Mouse (Mus musculus): ENCODE results near the gene Zfp771.

Zfp771 gene

DNA sequence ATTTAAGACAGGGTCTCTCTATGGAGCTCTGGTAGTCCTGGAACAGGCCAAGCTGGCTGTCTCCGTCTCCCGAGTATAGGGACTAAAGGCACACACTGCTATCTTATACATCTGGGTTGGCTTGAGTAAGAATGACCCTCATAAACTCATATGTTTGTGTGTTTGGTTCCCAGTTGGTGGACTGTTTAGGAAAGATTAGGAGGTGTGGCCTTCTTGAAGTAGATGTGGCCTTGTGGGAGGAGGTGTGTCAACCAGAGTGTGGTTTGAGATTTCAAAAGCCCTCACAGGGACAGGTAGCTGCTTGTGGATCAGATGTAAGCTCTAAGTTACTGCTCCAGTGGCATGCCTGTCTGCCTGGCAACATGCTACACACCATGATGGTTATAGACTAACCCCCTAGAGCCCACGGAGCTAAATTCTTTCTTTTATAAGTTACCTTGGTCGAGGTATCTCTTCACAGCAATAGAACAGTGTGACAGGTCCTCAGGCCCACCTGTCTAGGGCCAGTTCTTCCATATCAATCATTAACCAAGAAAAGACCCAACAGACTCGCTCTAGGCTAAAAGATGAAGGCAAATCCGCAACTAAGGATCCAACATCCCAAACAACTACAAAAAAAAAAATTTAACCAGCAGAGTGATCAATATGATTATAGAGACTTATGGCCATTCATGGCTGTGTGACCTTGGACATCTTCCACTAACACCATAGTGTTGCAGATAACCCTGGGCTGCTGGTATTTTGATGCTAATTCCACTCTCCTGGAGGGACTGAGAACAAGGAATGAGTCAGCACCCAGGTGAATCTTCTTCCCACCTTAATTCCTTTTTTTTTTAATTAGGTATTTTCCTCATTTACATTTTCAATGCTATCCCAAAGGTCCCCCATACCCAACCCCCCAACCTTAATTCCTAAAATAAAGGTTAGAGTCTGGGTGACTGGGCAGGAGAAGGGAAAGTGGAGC lies 20.3 kb upstream of the Zfp771 start:
- TF ChIP-seq POU5F1 (IDR thresholded peaks at IDR 0.05; ENCODE audit: borderline replicate concordance, low read length): no peak
- peak; percentile 3; the same call in 1 of the 2 replicates for TF ChIP-seq NANOG (IDR thresholded peaks at IDR 0.05; ENCODE audit: borderline replicate concordance, low read length)
- Histone ChIP-seq H3K4me1 (replicated peaks; ENCODE audit: low read depth, low read length) (peaks cover 94% of the 10 kb centered on the region), H3K9me3 (ENCODE audit: low read length) (0 out of 2 replicates have a peak, but pooled peaks cover 8% of the 10 kb centered on the region), H3K27me3 (ENCODE audit: insufficient read depth, low read length) (no peaks in the 10 kb centered on the region), H3K36me3 (ENCODE audit: insufficient read depth, low read length) (peaks cover 17% of the 10 kb centered on the region; the same call in 1 of the 2 replicates), H3K4me3 (replicated peaks; ENCODE audit: low read length) (peak overlapping the region; percentile 43)

DNA sequence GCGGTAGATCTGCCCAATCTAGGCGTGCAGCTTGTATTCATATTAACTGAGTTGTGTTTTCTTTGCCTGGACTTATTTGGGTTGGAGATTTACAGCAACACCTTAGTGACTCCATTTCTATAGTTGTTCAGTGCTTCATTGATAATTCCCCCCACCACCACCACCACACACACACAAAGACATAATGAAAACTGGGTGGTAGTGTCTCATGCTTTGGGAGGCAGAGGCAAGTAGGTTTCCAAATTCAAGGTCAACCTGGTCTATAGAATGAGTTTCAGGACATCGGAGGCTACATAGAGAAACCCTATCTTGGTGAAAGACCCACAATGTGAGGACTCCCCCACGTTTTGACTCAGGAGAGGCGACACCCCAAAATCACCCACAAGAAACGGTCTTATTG lies 19.5 kb upstream of the Zfp771 start:
- H3K4me3 ChIP-seq (replicated peaks; ENCODE audit: low read length): peak overlapping the region; percentile 28
- H3K4me1 ChIP-seq (replicated peaks; ENCODE audit: low read depth, low read length): peaks cover 94% of the 10 kb centered on the region
- peaks cover 23% of the 10 kb centered on the region for H3K36me3 ChIP-seq (ENCODE audit: insufficient read depth, low read length)
- no peak for TF ChIP-seq CTCF (conservative IDR thresholded peaks at IDR 0.05; ENCODE audit: low read length)
- no peak for TF ChIP-seq POU5F1 (IDR thresholded peaks at IDR 0.05; ENCODE audit: borderline replicate concordance, low read length)
- TF ChIP-seq NANOG (IDR thresholded peaks at IDR 0.05; ENCODE audit: borderline replicate concordance, low read length): no peak
- 0 out of 2 replicates have a peak, but pooled peaks cover 8% of the 10 kb centered on the region for H3K9me3 ChIP-seq (ENCODE audit: low read length)
- no peaks in the 10 kb centered on the region for H3K27me3 ChIP-seq (ENCODE audit: insufficient read depth, low read length)

DNA sequence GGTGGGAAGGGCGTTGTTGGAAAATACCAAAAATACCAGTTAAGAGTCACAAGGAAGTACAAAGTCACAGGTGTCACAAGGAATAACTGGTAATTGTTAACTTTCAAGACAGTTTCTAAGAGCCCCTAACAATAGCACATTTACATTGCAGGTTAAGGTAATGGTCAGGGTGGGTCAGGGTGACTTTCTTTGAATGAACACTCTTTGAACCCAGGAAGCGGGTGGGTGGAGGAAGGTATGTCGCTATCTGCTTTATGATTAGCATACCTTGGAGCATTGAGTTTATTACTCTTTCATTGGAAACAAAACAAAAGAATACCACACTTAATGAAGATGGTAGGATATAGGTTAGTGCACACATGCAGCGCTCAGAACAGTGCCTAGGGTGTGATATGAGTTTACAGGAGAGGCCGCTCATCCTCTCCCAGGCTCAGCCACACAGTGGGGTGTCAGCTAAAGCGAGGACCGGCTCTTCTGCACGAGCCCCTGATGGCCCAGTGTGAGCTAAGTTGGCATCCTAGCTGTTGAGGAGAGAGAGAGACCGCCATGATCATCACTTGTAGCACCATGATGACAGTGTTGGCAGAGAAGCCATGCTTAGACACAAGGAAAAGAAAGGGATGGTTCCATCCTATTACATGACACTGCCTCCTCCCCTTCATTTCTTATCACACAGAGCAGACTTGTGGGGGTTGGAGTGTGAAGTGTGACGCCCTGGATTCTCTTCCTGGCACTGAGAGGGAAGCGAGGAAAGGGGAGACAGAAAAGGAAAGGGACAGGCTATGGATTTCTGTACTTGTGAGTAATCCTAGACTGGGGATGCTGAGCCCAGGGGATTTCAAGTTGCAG lies 18.7 kb upstream of the Zfp771 start:
- peaks cover 31% of the 10 kb centered on the region for H3K36me3 ChIP-seq (ENCODE audit: insufficient read depth, low read length)
- H3K4me3 ChIP-seq (replicated peaks; ENCODE audit: low read length): peak overlapping the region; percentile 45
- TF ChIP-seq NANOG (IDR thresholded peaks at IDR 0.05; ENCODE audit: borderline replicate concordance, low read length): peak; percentile 82
- no peak for TF ChIP-seq CTCF (conservative IDR thresholded peaks at IDR 0.05; ENCODE audit: low read length)
- TF ChIP-seq POU5F1 (IDR thresholded peaks at IDR 0.05; ENCODE audit: borderline replicate concordance, low read length): no peak
- H3K27me3 ChIP-seq (ENCODE audit: insufficient read depth, low read length): no peaks in the 10 kb centered on the region
- H3K9me3 ChIP-seq (ENCODE audit: low read length): 0 out of 2 replicates have a peak, but pooled peaks cover 8% of the 10 kb centered on the region
- peaks cover 94% of the 10 kb centered on the region for H3K4me1 ChIP-seq (replicated peaks; ENCODE audit: low read depth, low read length)

DNA sequence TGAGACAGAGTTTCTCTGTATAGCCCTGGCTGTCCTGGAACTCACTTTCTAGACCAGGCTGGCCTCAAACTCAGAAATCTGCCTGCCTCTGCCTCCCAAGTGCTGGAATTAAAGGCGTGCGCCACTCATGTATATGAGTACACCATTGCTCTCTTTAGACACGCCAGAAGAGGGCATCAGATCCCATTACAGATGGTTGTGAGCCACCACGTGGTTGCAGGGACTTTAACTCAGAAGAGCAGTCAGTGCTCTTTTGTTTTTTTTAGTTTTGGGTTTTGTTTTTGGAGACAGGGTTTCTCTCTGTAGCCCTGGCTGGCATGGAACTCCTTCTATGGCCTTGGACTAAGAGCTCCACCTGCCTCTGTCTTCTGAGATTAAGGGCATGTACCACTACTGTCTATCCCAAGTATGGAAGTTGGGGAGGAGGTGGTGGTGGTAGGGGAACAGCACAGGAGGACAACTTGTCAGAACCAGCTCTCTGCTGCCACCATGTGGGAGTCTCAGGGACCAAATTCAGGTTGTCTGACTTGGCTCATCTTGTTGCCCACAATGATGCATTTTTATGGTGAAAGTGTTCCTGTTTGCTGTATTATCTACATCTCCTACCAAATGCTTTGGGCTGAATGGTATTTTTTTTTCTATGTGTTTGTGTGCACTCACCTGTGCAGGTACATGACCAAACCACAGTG lies 15.3 kb upstream of the Zfp771 start:
- Histone ChIP-seq H3K4me3 (replicated peaks; ENCODE audit: low read length) (0 out of 2 replicates have a peak overlapping the region, but pooled peaks have one; percentile 95), H3K36me3 (ENCODE audit: insufficient read depth, low read length) (peaks cover 33% of the 10 kb centered on the region), H3K4me1 (replicated peaks; ENCODE audit: low read depth, low read length) (peaks cover 78% of the 10 kb centered on the region), H3K9me3 (ENCODE audit: low read length) (0 out of 2 replicates have a peak, but pooled peaks cover 3% of the 10 kb centered on the region), H3K27me3 (ENCODE audit: insufficient read depth, low read length) (no peaks in the 10 kb centered on the region)
- TF ChIP-seq CTCF (conservative IDR thresholded peaks at IDR 0.05; ENCODE audit: low read length): peak; percentile 59
- TF ChIP-seq NANOG (IDR thresholded peaks at IDR 0.05; ENCODE audit: borderline replicate concordance, low read length): no peak

DNA sequence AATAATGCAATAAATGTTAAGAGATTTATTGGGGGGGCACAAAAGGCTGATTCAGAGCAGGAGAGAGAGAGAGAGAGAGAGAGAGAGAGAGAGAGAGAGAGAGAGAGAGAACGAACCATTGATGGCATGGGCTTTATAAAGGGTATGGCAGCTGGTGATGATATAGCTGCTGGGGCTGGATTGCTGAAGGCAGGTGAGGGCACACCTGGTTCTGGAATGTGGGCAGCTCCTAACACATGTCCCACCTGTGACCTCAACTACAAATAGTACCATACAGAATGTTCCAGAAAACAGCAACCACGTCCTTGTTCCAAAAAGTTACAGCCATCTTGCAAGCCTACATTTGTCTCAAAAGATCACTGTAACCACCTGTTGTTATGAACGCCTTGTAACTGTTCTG lies 12.7 kb upstream of the Zfp771 start:
- H3K9me3 ChIP-seq (ENCODE audit: low read length): peaks cover 27% of the 10 kb centered on the region
- H3K4me3 ChIP-seq (replicated peaks; ENCODE audit: low read length): peak overlapping the region; percentile 95
- peaks cover 55% of the 10 kb centered on the region for H3K36me3 ChIP-seq (ENCODE audit: insufficient read depth, low read length)
- TF ChIP-seq NANOG (IDR thresholded peaks at IDR 0.05; ENCODE audit: borderline replicate concordance, low read length) (no peak), CTCF (conservative IDR thresholded peaks at IDR 0.05; ENCODE audit: low read length) (no peak)
- no peaks in the 10 kb centered on the region for H3K27me3 ChIP-seq (ENCODE audit: insufficient read depth, low read length)
- H3K4me1 ChIP-seq (replicated peaks; ENCODE audit: low read depth, low read length): peaks cover 67% of the 10 kb centered on the region

DNA sequence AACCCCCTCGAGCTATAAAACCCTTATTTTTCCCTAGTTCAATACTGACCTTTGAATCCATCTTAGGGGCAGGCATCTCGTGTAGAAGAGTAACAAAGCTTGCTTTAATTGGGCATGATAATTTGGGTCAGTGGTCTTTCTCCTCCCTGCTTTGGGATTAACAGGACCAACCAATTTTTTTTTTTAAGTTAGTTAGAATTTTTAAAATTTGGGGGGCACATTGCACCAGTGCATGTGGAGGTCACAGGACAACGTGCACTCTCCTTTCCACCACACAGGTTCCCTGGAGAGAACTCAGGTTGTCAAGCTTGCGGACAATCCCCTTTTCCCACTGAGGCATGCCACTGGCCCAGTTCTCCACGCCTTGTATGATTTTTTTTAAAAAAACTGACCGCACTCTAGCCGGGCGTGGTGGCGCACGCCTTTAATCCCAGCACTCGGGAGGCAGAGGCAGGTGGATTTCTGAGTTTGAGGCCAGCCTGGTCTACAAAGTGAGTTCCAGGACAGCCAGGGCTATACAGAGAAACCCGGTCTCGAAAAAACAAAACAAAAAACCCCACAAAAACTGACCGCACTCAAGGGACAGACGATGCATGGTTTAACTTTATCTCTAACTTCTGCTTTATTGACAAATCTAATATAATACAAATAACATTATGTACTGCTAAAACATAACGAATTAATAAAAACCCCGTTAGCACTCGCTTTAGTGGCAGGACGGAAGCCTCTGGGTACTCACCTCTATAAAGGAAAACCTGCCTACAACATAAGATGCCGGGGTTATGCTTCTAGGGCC lies 12.1 kb upstream of the Zfp771 start:
- H3K4me1 ChIP-seq (replicated peaks; ENCODE audit: low read depth, low read length): peaks cover 68% of the 10 kb centered on the region
- TF ChIP-seq POU5F1 (IDR thresholded peaks at IDR 0.05; ENCODE audit: borderline replicate concordance, low read length) (no peak), CTCF (conservative IDR thresholded peaks at IDR 0.05; ENCODE audit: low read length) (no peak), NANOG (IDR thresholded peaks at IDR 0.05; ENCODE audit: borderline replicate concordance, low read length) (no peak)
- peaks cover 58% of the 10 kb centered on the region for H3K36me3 ChIP-seq (ENCODE audit: insufficient read depth, low read length)
- H3K9me3 ChIP-seq (ENCODE audit: low read length): peaks cover 33% of the 10 kb centered on the region
- H3K4me3 ChIP-seq (replicated peaks; ENCODE audit: low read length): peak overlapping the region; percentile 95
- H3K27me3 ChIP-seq (ENCODE audit: insufficient read depth, low read length): no peaks in the 10 kb centered on the region

DNA sequence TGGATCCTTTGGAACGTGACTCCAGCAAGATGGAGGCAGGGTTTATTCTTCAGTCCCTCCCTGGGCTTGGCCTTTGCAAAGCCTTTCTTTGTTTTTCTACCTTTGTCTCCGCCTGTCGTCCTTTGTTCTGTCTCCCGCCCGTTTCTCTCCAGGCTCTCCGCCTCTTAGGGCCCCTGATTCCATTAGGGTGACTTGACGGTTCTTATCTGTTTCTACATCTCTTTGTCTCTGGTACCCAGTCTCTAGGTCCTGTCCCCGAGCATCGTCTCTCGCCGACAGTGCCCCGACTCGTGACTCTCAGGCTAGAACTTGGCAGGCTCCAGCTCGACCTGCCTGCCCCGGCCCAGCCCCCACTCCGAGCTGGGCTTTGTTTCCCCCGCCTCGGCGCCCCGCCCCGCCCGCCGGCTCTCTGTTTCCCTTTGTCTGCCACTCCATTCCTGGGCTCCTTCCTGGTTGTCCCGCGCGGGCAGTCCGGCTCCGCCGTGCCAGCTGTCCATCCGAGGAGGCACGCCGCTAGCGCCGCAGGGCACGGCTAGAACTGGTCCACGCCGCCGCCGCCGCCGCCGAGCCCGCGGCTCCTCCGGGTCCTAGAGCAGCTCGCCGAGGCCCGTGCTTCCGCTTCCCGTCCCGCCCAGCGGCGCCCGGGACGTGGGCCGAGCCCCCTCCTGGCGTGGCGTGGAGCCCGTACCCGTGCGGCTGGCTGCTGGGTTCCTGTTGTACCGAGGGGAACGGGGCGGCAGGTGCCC lies 11.3 kb upstream of the Zfp771 start, which contains the start of the genes Zfp553 and Sept1:
Zfp553 (plus strand) TSS at position 440 of the 746 bp plus-strand sequence.
Sept1 (minus strand) TSS at position 509 of the 746 bp plus-strand sequence.
- TF ChIP-seq NANOG (IDR thresholded peaks at IDR 0.05; ENCODE audit: borderline replicate concordance, low read length): no peak
- TF ChIP-seq POU5F1 (IDR thresholded peaks at IDR 0.05; ENCODE audit: borderline replicate concordance, low read length): no peak
- TF ChIP-seq CTCF (conservative IDR thresholded peaks at IDR 0.05; ENCODE audit: low read length): no peak
- Histone ChIP-seq H3K4me3 (replicated peaks; ENCODE audit: low read length) (peak within 1 kb of the TSS; percentile 95), H3K36me3 (ENCODE audit: insufficient read depth, low read length) (peaks cover 64% of the 10 kb centered on the region), H3K27me3 (ENCODE audit: insufficient read depth, low read length) (no peaks in the 10 kb centered on the region), H3K4me1 (replicated peaks; ENCODE audit: low read depth, low read length) (peaks cover 65% of the 10 kb centered on the region), H3K9me3 (ENCODE audit: low read length) (peaks cover 41% of the 10 kb centered on the region)

Data from E14TG2a.4 (cell line).